Mouse (Mus musculus) gastrocnemius, adult 2 months (tissue): ENCODE results near the gene Defa2. TPM values are rescaled to one million over a fixed set of nuclear protein-coding genes. Genes with fewer than 3 reads are reported as not detected.
"Not testable (repeated sequence)": the region's sequence is repeated elsewhere in the genome, so short reads cannot be mapped to it uniquely, and the experiment has no call there.

Experiments
- DNase-seq: peaks from one replicate; pipeline ENCODE4 v3.0.0; 2022
- H3K27ac ChIP-seq: fragments of 200-600 bp; 2 replicates; pipeline ENCODE4 v1.8.1; 2022; ENCODE audit warnings: mild to moderate bottlenecking
- H3K4me3 ChIP-seq: fragments of 200-600 bp; 2 replicates; pipeline ENCODE4 v1.8.1; 2022; ENCODE audit warnings: mild to moderate bottlenecking, moderate library complexity
- intact Hi-C: fragments of 180-260 bp; cut with DNase I; formaldehyde crosslinking; loops from one replicate; pipeline ENCODE4 v1.15.1; 2025
- long read RNA-seq, 2 experiments: library from polyadenylated mRNA; stranded (forward); transcript quantifications; one replicate each; pipeline ENCODE4 v2.0.0; 2021
- total RNA-seq, 2 experiments: library from RNA; stranded (reverse); gene quantifications; 2 replicates each; pipeline ENCODE4 v1.2.3; 2021

The Defa2 gene
- total RNA-seq: not detected
- long read RNA-seq, experiment 1: 0 reads
- long read RNA-seq, experiment 2: 0 reads

DNA sequence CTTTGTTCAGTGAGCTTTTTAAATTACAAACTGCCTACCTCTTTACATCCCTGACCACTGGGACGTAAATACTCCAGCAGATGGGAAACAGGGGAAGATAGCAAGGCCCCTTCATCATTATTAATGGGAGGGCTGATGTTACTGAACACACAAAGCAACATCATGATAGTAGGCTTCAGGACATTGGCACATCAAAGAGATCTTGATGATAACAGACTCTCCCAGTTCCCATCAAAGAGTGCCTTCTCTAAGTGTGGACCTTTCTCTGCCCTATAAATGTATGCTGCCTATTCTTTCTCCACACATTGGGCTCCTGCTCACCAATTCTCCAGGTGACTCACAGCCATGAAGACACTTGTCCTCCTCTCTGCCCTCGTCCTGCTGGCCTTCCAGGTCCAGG, at the start of gene Defa2:
TSS of gene Defa2 (plus strand) at position 301 of the 400 bp plus-strand sequence.
- DNase-seq, H3K4me3 ChIP-seq, intact Hi-C loops, H3K27ac ChIP-seq: not testable (repeated sequence)

DNA sequence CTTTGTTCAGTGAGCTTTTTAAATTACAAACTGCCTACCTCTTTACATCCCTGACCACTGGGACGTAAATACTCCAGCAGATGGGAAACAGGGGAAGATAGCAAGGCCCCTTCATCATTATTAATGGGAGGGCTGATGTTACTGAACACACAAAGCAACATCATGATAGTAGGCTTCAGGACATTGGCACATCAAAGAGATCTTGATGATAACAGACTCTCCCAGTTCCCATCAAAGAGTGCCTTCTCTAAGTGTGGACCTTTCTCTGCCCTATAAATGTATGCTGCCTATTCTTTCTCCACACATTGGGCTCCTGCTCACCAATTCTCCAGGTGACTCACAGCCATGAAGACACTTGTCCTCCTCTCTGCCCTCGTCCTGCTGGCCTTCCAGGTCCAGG, 13.2 kb downstream of the Defa2 start, which contains the start of gene Defa33:
TSS of gene Defa33 (plus strand) at position 301 of the 400 bp plus-strand sequence.
- H3K27ac ChIP-seq, intact Hi-C loops, H3K4me3 ChIP-seq, DNase-seq: not testable (repeated sequence)

DNA sequence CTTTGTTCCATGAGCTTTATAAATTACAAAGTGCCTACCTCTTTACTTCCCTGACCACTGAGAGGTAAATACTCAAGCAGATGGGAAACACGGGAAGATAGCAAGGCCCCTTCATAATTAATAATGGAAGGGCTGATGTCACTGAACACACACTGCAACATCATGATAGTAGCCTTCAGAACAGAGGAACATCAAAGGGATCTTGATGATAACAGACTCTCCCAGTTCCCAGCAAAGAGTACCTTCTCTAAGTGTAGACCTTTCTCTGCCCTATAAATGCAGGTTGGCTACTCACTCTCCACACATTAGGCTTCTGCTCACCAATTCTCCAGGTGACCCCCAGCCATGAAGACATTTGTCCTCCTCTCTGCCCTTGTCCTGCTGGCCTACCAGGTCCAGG, 48.8 kb downstream of the Defa2 start, which contains the start of gene Defa36:
TSS of gene Defa36 (plus strand) at position 301 of the 400 bp plus-strand sequence.
- H3K4me3 ChIP-seq, intact Hi-C loops, DNase-seq, H3K27ac ChIP-seq: not testable (repeated sequence)

Other genes with a start within 250 kb of the Defa2 start
- not detected for gene Defa30, start 243.9 kb upstream of the Defa2 start, total RNA-seq
- not detected for gene Defa22, start 216.2 kb upstream of the Defa2 start, total RNA-seq
- not detected for gene Defa31, start 186.9 kb upstream of the Defa2 start, total RNA-seq
- not detected for gene Gm15293, start 177.0 kb upstream of the Defa2 start, total RNA-seq
- not detected for gene Gm15292, start 128.8 kb upstream of the Defa2 start, total RNA-seq
- gene Defa27, start 63.0 kb upstream of the Defa2 start, total RNA-seq: not detected
- not detected for gene Defa29, start 51.5 kb upstream of the Defa2 start, total RNA-seq
- not detected for gene Defa33, start 13.3 kb downstream of the Defa2 start, total RNA-seq
- not detected for gene Defa36, start 48.9 kb downstream of the Defa2 start, total RNA-seq
- not detected for gene Gm7849, start 78.0 kb downstream of the Defa2 start, total RNA-seq
- gene Defa20, start 130.7 kb downstream of the Defa2 start, total RNA-seq: not detected
- gene Defa32, start 150.5 kb downstream of the Defa2 start, total RNA-seq: not detected
- gene Defa37, start 186.9 kb downstream of the Defa2 start, total RNA-seq: not detected
- gene Defa28, start 204.5 kb downstream of the Defa2 start, total RNA-seq: not detected
- not detected for gene Gm7861, start 216.0 kb downstream of the Defa2 start, total RNA-seq
- not detected for gene Defa26, start 239.7 kb downstream of the Defa2 start, total RNA-seq